Mouse (Mus musculus): ENCODE results near the gene Leng9.

DNA sequence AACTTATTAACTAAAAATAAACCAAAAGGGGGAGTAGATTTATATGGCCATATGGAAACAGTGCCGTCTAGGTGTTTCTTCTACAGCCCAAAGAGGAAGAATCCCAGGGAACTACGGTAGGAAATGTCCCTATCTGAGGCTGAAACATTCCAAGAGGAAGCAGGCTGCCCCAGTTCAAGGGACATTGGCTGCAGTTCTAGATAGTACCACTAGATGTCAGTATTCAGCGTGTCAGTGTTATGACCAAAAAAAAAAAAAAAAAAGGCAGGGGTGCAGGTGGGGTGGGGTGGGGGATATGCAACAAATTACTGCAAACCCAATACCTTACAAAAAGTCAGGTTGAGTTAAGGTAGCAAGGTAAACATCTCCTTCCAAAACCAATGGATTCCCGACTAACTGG is 46.8 kb downstream of the Leng9 start:
- TF ChIP-seq CTCF (IDR thresholded peaks at IDR 0.05; ENCODE audit: control insufficient read depth, insufficient read depth, low read length) (peak; percentile 29; the same call in 1 of the 2 replicates), POLR2A (IDR thresholded peaks at IDR 0.05; ENCODE audit: borderline replicate concordance, control insufficient read depth, low read depth, low read length) (no peak)
